Mouse (Mus musculus): ENCODE data around the gene Olfr1467. TPM values are rescaled to one million over a fixed set of nuclear protein-coding genes. Genes with fewer than 3 reads are reported as not detected.

The Olfr1467 gene
- total RNA-seq (2023): not detected in 4 replicates

DNA sequence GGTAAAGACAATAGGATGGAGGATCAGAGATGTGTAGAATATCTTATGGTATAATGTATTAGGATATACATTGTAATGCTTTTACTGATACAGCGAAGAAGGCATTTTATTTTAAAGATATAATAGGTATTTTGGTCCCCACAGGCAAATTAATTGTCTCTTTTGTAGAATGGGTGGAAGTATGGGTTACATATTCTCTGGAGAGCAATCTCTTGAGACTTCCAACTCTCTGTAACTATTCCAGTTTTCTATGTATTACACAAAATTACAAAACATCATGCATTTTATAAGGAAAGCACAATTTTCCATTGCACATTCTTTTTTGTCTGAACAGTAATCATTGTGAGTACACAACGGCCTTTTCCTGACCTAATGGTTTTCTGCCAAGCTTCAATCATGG, at the start of gene Olfr1467:
Gene Olfr1467 (plus strand): TSS at position 301 of the 400 bp plus-strand sequence.

DNA sequence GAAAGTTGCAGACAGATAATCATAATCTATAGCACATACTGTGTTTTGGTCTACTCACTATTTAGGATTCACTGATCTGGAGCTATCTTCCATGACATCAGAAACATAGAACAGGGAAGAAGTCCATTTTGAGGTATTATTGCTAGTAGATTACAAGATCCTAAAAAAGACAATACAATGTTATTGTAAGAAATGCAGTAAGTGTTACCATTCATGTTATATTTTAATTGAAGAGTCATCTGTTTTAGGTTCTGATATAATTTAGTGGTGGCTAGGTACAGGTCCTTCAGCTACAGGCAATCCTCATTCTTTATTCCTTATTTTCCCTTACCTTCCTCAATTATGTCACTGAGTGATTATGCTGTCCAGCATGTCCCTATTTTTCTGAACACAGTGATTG, 46.6 kb upstream of the Olfr1467 start, which contains the start of gene Olfr1465:
Gene Olfr1465 (minus strand): TSS at position 101 of the 400 bp plus-strand sequence.

DNA sequence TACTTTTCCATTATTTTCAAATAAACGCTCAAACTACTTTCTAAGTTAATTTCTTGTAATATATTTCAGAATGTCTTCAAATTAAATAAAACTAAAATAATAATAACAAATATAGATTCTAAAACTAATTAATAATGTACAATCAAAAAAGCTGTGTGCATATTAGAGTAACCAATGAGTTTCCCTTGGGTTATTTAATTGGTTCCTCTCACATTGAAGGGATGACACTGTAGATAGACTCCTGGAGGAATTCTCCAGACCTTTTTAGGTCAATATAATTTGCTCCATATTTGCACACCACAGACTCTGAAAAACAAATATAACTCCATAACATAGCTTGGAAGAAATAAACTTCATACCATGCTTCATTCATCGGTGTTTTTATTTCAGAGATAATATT, 23.5 kb upstream of the Olfr1467 start, which contains the start of gene Olfr1466:
Gene Olfr1466 (plus strand): TSS at position 301 of the 400 bp plus-strand sequence.

DNA sequence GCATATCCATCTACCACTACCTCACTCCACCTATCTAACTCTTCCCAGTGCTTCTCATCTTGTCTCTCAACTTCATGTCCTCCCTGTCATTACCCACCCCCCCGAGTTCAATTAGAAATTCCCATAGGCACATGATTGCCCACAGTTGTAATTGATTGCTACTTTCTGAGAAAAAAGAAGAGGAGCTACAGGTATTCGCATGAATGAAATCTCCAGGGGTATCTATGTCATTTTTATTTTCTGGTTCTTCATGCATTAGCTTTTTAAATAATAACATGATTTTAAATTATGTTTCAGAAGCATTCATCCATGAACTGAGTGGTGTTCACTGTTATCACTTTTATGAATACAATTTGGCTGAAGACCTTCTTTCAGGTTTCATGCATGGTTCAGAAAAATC, 45.5 kb downstream of the Olfr1467 start, which contains the start of gene Olfr1469:
Gene Olfr1469 (plus strand): TSS at position 301 of the 400 bp plus-strand sequence.

Other genes starting within 250 kb of the Olfr1467 start
- 0.12 to 0.24 TPM (median 0.19 TPM) in 4 replicates for gene Olfr1459, start 212.7 kb upstream of the Olfr1467 start, total RNA-seq (2023)
- gene Olfr1461, start 199.2 kb upstream of the Olfr1467 start, total RNA-seq (2023): not detected in 4 replicates
- not detected in 4 replicates for gene Olfr1462, start 176.5 kb upstream of the Olfr1467 start, total RNA-seq (2023)
- not detected in 4 replicates for gene Olfr1463, start 130.9 kb upstream of the Olfr1467 start, total RNA-seq (2023)
- not detected in 4 replicates for gene Olfr1465, start 46.7 kb upstream of the Olfr1467 start, total RNA-seq (2023)
- gene Olfr1466, start 23.4 kb upstream of the Olfr1467 start, total RNA-seq (2023): not detected in 4 replicates
- gene Olfr1469, start 45.6 kb downstream of the Olfr1467 start, total RNA-seq (2023): not detected in 4 replicates
- not detected in 4 replicates for gene Olfr1471, start 81.2 kb downstream of the Olfr1467 start, total RNA-seq (2023)
- not detected in 4 replicates for gene Olfr1472, start 93.8 kb downstream of the Olfr1467 start, total RNA-seq (2023)
- not detected in 4 replicates for gene Olfr1474, start 107.3 kb downstream of the Olfr1467 start, total RNA-seq (2023)
- gene Olfr1475, start 118.0 kb downstream of the Olfr1467 start, total RNA-seq (2023): not detected in 4 replicates
- not detected in 4 replicates for gene Olfr1477, start 138.3 kb downstream of the Olfr1467 start, total RNA-seq (2023)
- gene Olfr1480, start 165.7 kb downstream of the Olfr1467 start, total RNA-seq (2023): not detected in 4 replicates
- not detected in 4 replicates for gene Olfr1484, start 221.3 kb downstream of the Olfr1467 start, total RNA-seq (2023)